In genomic region chr11:110429837-110430418, GRCm38 (mm10) we compare ENCODE assay signal across 18 mouse cellular contexts. TPM values are rescaled to one million over a fixed set of nuclear protein-coding genes. Genes with fewer than 3 reads are reported as not detected.
A peak's percentile ranks its signal among the peaks of the same experiment; 100 is the strongest.
DNase-seq lines count a peak whose midpoint lies in the region; TF ChIP-seq lines count a peak whose summit lies in the region.
"Had no signal": no experiment of that assay in that cellular context is flagged by ENCODE, and none has a peak within 500 bp of the region (broad histone marks: within the 10 kb centered on the region; RNA-seq: fewer than 3 reads in every experiment).

No protein-coding gene starts in this region.

- H3K27ac ChIP-seq in CH12.LX (ENCODE audit: insufficient read depth, low read depth), result peak overlapping the region; percentile 93
- H3K27ac ChIP-seq: embryonic facial prominence, embryonic 13.5 days; forebrain, embryonic 12.5 days; heart, embryonic 10.5 days; hindbrain, embryonic 13.5 days; intestine, embryonic 15.5 days had no signal

- peak; percentile 96 for TF ChIP-seq EP300 in CH12.LX (IDR thresholded peaks at IDR 0.05; ENCODE audit: low read length)

- peak; percentile 32 to 39 for DNase-seq in gastrocnemius, adult 8-10 months (ENCODE audit: low spot score in 2 of 2)
- no peak for DNase-seq in gastrocnemius, postnatal 4 days (ENCODE audit: low spot score in 2 of 2)
- peak; percentile 84 for DNase-seq in CH12.LX (ENCODE audit: extremely low read depth)
- peak; percentile 37 for DNase-seq in gastrocnemius, postnatal 25 days
- DNase-seq in layer of hippocampus, adult 9-10 months (ENCODE audit: low spot score), result no peak
- no peak for DNase-seq in c-Kit-positive CD71-positive TER-119-positive erythroid progenitor cells, embryonic 14.5 days (ENCODE audit: low spot score)
- DNase-seq: adrenal gland, adult 8-10 months; adrenal gland, postnatal 36 days; cerebellum, adult 11-12 months; cerebellum, adult 9-10 months; cerebellum, postnatal 25 days; heart, postnatal 10 days had no signal

- no peaks in the 10 kb centered on the region for H3K27me3 ChIP-seq in CH12.LX (replicated peaks)
- H3K27me3 ChIP-seq: embryonic facial prominence, embryonic 13.5 days; forebrain, embryonic 12.5 days; hindbrain, embryonic 13.5 days; intestine, embryonic 15.5 days had no signal

- no peaks in the 10 kb centered on the region for H3K9me3 ChIP-seq in CH12.LX (replicated peaks; ENCODE audit: low read length)
- H3K9me3 ChIP-seq: embryonic facial prominence, embryonic 13.5 days; forebrain, embryonic 12.5 days; heart, embryonic 10.5 days; hindbrain, embryonic 13.5 days; intestine, embryonic 15.5 days had no signal

- TF ChIP-seq POLR2A in CH12.LX (IDR thresholded peaks at IDR 0.05; ENCODE audit: low read depth, low read length), result no peak; the same call in 1 of the 2 replicates

- peaks cover 40 to 92% of the 10 kb centered on the region in 2 experiments for H3K4me1 ChIP-seq in CH12.LX (ENCODE audit: control insufficient read depth in 1 of 2, insufficient read depth in 2 of 2)

- H3K79me2 ChIP-seq in CH12.LX (replicated peaks; ENCODE audit: control insufficient read depth, extremely low read depth, insufficient read depth, poor library complexity, severe bottlenecking), result no peaks in the 10 kb centered on the region

- dilution Hi-C loops in CH12.LX (cut with MboI; ENCODE audit: extremely low pct_ligation_motif_present, extremely low pct_unique_long_range_greater_than_20kb, low sequenced_read_pairs), result no loop called here

- no peaks in the 10 kb centered on the region for H3K36me3 ChIP-seq in CH12.LX (replicated peaks in 1 of 2; ENCODE audit: control insufficient read depth in 1 of 2, insufficient read depth in 1 of 2, low read length in 1 of 2)
- H3K36me3 ChIP-seq: G1E; hindbrain, embryonic 13.5 days; intestine, embryonic 15.5 days had no signal

- no peak for TF ChIP-seq CTCF in CH12.LX (conservative IDR thresholded peaks at IDR 0.05 in 1 of 2, IDR thresholded peaks at IDR 0.05 in 1 of 2; ENCODE audit: low read depth in 2 of 2, low read length in 2 of 2)

- peak overlapping the region; percentile 45 for H3K9ac ChIP-seq in CH12.LX (ENCODE audit: insufficient read depth, low read depth)
- H3K9ac ChIP-seq: embryonic facial prominence, embryonic 13.5 days; forebrain, embryonic 12.5 days; hindbrain, embryonic 13.5 days; intestine, embryonic 15.5 days had no signal

- peak overlapping the region; percentile 83 for H3K4me2 ChIP-seq in CH12.LX (ENCODE audit: insufficient read depth, low read depth, poor library complexity, severe bottlenecking)
- H3K4me2 ChIP-seq: embryonic facial prominence, embryonic 13.5 days; forebrain, embryonic 12.5 days; hindbrain, embryonic 13.5 days; intestine, embryonic 15.5 days had no signal

- in situ Hi-C loops in CH12.LX (cut with MboI; ENCODE audit: low pct_ligation_motif_present, low pct_unique_long_range_greater_than_20kb, low sequenced_read_pairs), result loop anchor here (10.0 kb wide), 1 partner anchor 65 kb away; no protein-coding TSS in a partner anchor

- no peak; the same call in 1 of the 2 replicates for TF ChIP-seq RAD21 in CH12.LX (IDR thresholded peaks at IDR 0.05; ENCODE audit: low read depth, low read length)

- H3K4me3 ChIP-seq in CH12.LX (replicated peaks in 1 of 3; ENCODE audit: low read depth in 2 of 3, low read length in 2 of 3, poor library complexity in 1 of 3), result no peak overlapping the region
- H3K4me3 ChIP-seq: embryonic facial prominence, embryonic 13.5 days; forebrain, embryonic 12.5 days; heart, embryonic 10.5 days; hindbrain, embryonic 13.5 days; intestine, embryonic 15.5 days had no signal

TF ChIP-seq in CH12.LX, 34 proteins besides CTCF, POLR2A, EP300 and RAD21:
- TF ChIP-seq CHD1 (IDR thresholded peaks at IDR 0.05; ENCODE audit: low read depth, low read length) (no peak), USF1 (IDR thresholded peaks at IDR 0.05; ENCODE audit: low read depth, low read length) (no peak), BHLHE40 (IDR thresholded peaks at IDR 0.05; ENCODE audit: low read depth, low read length) (peak; percentile 72), ETS1 (conservative IDR thresholded peaks at IDR 0.05; ENCODE audit: low read depth, low read length) (peak; percentile 91), USF2 (conservative IDR thresholded peaks at IDR 0.05; ENCODE audit: low read depth, low read length) (no peak), MAX (IDR thresholded peaks at IDR 0.05; ENCODE audit: low read length) (no peak), ELF1 (IDR thresholded peaks at IDR 0.05; ENCODE audit: low read depth, low read length) (0 out of 2 replicates have a peak, but pooled peaks have one; percentile 14), JUN (IDR thresholded peaks at IDR 0.05; ENCODE audit: insufficient read depth, low read depth, low read length) (no peak; the same call in 1 of the 2 replicates), JUND (conservative IDR thresholded peaks at IDR 0.05; ENCODE audit: low read depth, low read length) (no peak; the same call in 1 of the 2 replicates), SIN3A (IDR thresholded peaks at IDR 0.05; ENCODE audit: low read length) (peak; percentile 80), IRF4 (IDR thresholded peaks at IDR 0.05; ENCODE audit: low read depth, low read length) (peak; percentile 77), KAT2A (IDR thresholded peaks at IDR 0.05; ENCODE audit: insufficient replicate concordance, low read length) (peak; percentile 59; the same call in 1 of the 2 replicates), CHD2 (IDR thresholded peaks at IDR 0.05; ENCODE audit: low read length) (peak; percentile 83), NRF1 (IDR thresholded peaks at IDR 0.05; ENCODE audit: low read depth, low read length) (no peak), MEF2A (IDR thresholded peaks at IDR 0.05; ENCODE audit: borderline replicate concordance, low read depth, low read length) (peak; percentile 92), MXI1 (IDR thresholded peaks at IDR 0.05; ENCODE audit: low read depth, low read length) (peak; percentile 46; the same call in 1 of the 2 replicates), NELFE (IDR thresholded peaks at IDR 0.05; ENCODE audit: low read depth, low read length) (no peak; the same call in 1 of the 2 replicates), ZKSCAN1 (IDR thresholded peaks at IDR 0.05; ENCODE audit: borderline replicate concordance, low read depth, low read length) (no peak), TCF12 (IDR thresholded peaks at IDR 0.05; ENCODE audit: low read depth, low read length) (peak; percentile 94), MAZ (IDR thresholded peaks at IDR 0.05; ENCODE audit: low read depth, low read length) (0 out of 2 replicates have a peak, but pooled peaks have one; percentile 74), TBP (conservative IDR thresholded peaks at IDR 0.05; ENCODE audit: low read depth, low read length) (peak; percentile 52; the same call in 1 of the 2 replicates), ZMIZ1 (IDR thresholded peaks at IDR 0.05; ENCODE audit: low read depth, low read length) (peak; percentile 49), UBTF (IDR thresholded peaks at IDR 0.05; ENCODE audit: low read depth, low read length) (no peak; the same call in 1 of the 2 replicates), MYC (IDR thresholded peaks at IDR 0.05; ENCODE audit: low read depth, low read length) (peak; percentile 74), ZC3H11A (IDR thresholded peaks at IDR 0.05; ENCODE audit: low read depth, low read length) (no peak), RCOR1 (conservative IDR thresholded peaks at IDR 0.05; ENCODE audit: low read depth, low read length) (peak; percentile 93), HCFC1 (IDR thresholded peaks at IDR 0.05; ENCODE audit: low read depth, low read length) (peak; percentile 35), POLR2AphosphoS2 (IDR thresholded peaks at IDR 0.05; ENCODE audit: low read depth, low read length) (no peak), E2F4 (IDR thresholded peaks at IDR 0.05; ENCODE audit: insufficient replicate concordance, low read depth, low read length) (no peak)

RNA-seq across cellular contexts. Expression of gene Map2k6, which starts 31.0 kb away (rescaled TPM):
- 10 to 100 TPM; 37.4 to 48.9 (median 43.0) TPM for total RNA-seq in gastrocnemius, adult 8-10 months (2022)
- total RNA-seq in gastrocnemius, postnatal 4 days (2021), result 10 to 100 TPM; 13.8 to 16.4 TPM
- 11.3 and 16.8 TPM in 2 replicates for total RNA-seq in CH12.LX (2012; rRNA removed)
- 21.9 and 23.0 TPM in 2 replicates for total RNA-seq in CH12.LX (2014; rRNA removed)
- polyA plus RNA-seq in CH12.LX (2012; ENCODE audit: insufficient read length, low read depth), result 16.9 and 18.0 TPM in 2 replicates
- 10 to 100 TPM; 42.0 to 42.1 TPM for total RNA-seq in gastrocnemius, postnatal 25 days (2021)
- polyA plus RNA-seq: G1E had no signal

Comparison
In these comparisons a context has a peak if more than half of its experiments do, and no peak if none do; other contexts are left out.
1. DNase-seq: peak in gastrocnemius, adult 8-10 months (2 of 2), CH12.LX (single experiment) and gastrocnemius, postnatal 25 days (single experiment); none in gastrocnemius, postnatal 4 days (0 of 2), layer of hippocampus, adult 9-10 months (single experiment) and c-Kit-positive CD71-positive TER-119-positive erythroid progenitor cells, embryonic 14.5 days (single experiment).